Mouse (Mus musculus) forebrain, embryonic 13.5 days (tissue): ENCODE measurements at regions not wholly inside any gene's neighbourhood (a gene's known extent, or its start where the extent isn't known, plus 50 kb on each side); places are given as distances from the start of the nearest gene placed in this dataset.

Experiments
- ATAC-seq: fragments of 200-750 bp; cut with Nextera tagmentation; 2 replicates; pipeline ENCODE4 v1.8.0; 2017
- H3K27ac ChIP-seq: fragments of 300-500 bp; sonication (generic); 2 replicates; pipeline ENCODE4 v1.5.1; 2015; ENCODE audit warnings: inconsistent platforms, mild to moderate bottlenecking, moderate library complexity
- H3K27me3 ChIP-seq: fragments of 300-500 bp; sonication (generic); 2 replicates; pipeline ENCODE4 v1.6.1; 2015; ENCODE audit warnings: mild to moderate bottlenecking, inconsistent platforms
- H3K36me3 ChIP-seq: fragments of 300-500 bp; sonication (generic); 2 replicates; pipeline ENCODE4 v1.6.1; 2015; ENCODE audit warnings: mild to moderate bottlenecking, inconsistent platforms; ENCODE audit not compliant: poor library complexity, severe bottlenecking
- H3K4me1 ChIP-seq: fragments of 300-500 bp; sonication (generic); 2 replicates; pipeline ENCODE4 v1.6.1; 2015; ENCODE audit warnings: inconsistent platforms
- H3K4me2 ChIP-seq: fragments of 300-500 bp; sonication (generic); 2 replicates; pipeline ENCODE4 v1.6.1; 2015; ENCODE audit warnings: inconsistent platforms, mild to moderate bottlenecking, moderate library complexity
- H3K4me3 ChIP-seq: fragments of 300-500 bp; sonication (generic); 2 replicates; pipeline ENCODE4 v1.5.1; 2015; ENCODE audit warnings: mild to moderate bottlenecking, inconsistent platforms
- H3K9ac ChIP-seq: fragments of 300-500 bp; sonication (generic); 2 replicates; pipeline ENCODE4 v1.6.1; 2015; ENCODE audit warnings: mild to moderate bottlenecking, inconsistent platforms
- H3K9me3 ChIP-seq: fragments of 300-500 bp; sonication (generic); replicated peaks from 2 replicates; pipeline ENCODE4 v1.6.1; 2016; ENCODE audit warnings: inconsistent platforms
- WGBS: fragments of 180-500 bp; shearing (Covaris S2); methylation state at CpG from one replicate; pipeline ENCODE4 v1.1.7; 2015; 5-methylcytosine and 5-hydroxymethylcytosine counted together

GRCm38 (mm10) chr10:84020023-84020620 lies 297.5 kb downstream of the 1500009L16Rik start:
- no peak overlapping the region for H3K4me3 ChIP-seq
- H3K9ac ChIP-seq, result no peak overlapping the region
- no peak overlapping the region for H3K4me2 ChIP-seq
- H3K27me3 ChIP-seq, result no peaks in the 10 kb centered on the region
- WGBS, result 47% methylated on average over 10 of the region's 10 CpGs
- H3K4me1 ChIP-seq, result 0 out of 2 replicates have a peak, but pooled peaks cover 4% of the 10 kb centered on the region
- H3K9me3 ChIP-seq, result no peaks in the 10 kb centered on the region
- ATAC-seq, result no peak
- no peaks in the 10 kb centered on the region for H3K36me3 ChIP-seq
- no peak overlapping the region for H3K27ac ChIP-seq

GRCm38 (mm10) chr10:84021167-84022120 lies 298.8 kb downstream of the 1500009L16Rik start:
- H3K9ac ChIP-seq, result no peak overlapping the region
- no peak overlapping the region for H3K27ac ChIP-seq
- H3K9me3 ChIP-seq, result no peaks in the 10 kb centered on the region
- ATAC-seq, result no peak
- H3K4me1 ChIP-seq, result 0 out of 2 replicates have a peak, but pooled peaks cover 5% of the 10 kb centered on the region
- no peak overlapping the region for H3K4me3 ChIP-seq
- no peaks in the 10 kb centered on the region for H3K36me3 ChIP-seq
- WGBS, result 77% methylated on average over 12 of the region's 12 CpGs
- H3K4me2 ChIP-seq, result no peak overlapping the region
- H3K27me3 ChIP-seq, result no peaks in the 10 kb centered on the region

GRCm38 (mm10) chr10:84024294-84024693 lies 301.6 kb downstream of the 1500009L16Rik start:
- H3K4me2 ChIP-seq, result no peak overlapping the region
- H3K9me3 ChIP-seq, result peaks cover 7% of the 10 kb centered on the region; the same call in 1 of the 2 replicates
- H3K4me3 ChIP-seq, result no peak overlapping the region
- no peaks in the 10 kb centered on the region for H3K27me3 ChIP-seq
- WGBS, result 79% methylated on average over 4 of the region's 4 CpGs
- 0 out of 2 replicates have a peak, but pooled peaks cover 5% of the 10 kb centered on the region for H3K4me1 ChIP-seq
- H3K9ac ChIP-seq, result no peak overlapping the region
- no peaks in the 10 kb centered on the region for H3K36me3 ChIP-seq
- H3K27ac ChIP-seq, result no peak overlapping the region
- no peak for ATAC-seq

- WGBS, result 46% methylated on average over 8 of the region's 8 CpGs
- Histone ChIP-seq H3K27ac (no peak overlapping the region), H3K36me3 (no peaks in the 10 kb centered on the region), H3K4me2 (no peak overlapping the region), H3K9ac (no peak overlapping the region), H3K27me3 (no peaks in the 10 kb centered on the region), H3K9me3 (peaks cover 10% of the 10 kb centered on the region; the same call in 1 of the 2 replicates), H3K4me1 (0 out of 2 replicates have a peak, but pooled peaks cover 5% of the 10 kb centered on the region), H3K4me3 (no peak overlapping the region)
- ATAC-seq, result no peak
These were observed 302.2 kb downstream of the 1500009L16Rik start for GRCm38 (mm10) chr10:84024901-84025300.

GRCm38 (mm10) chr10:84026798-84027197 lies 304.1 kb downstream of the 1500009L16Rik start:
- Histone ChIP-seq H3K27ac (no peak overlapping the region), H3K4me2 (no peak overlapping the region), H3K36me3 (no peaks in the 10 kb centered on the region), H3K9me3 (peaks cover 10% of the 10 kb centered on the region; the same call in 1 of the 2 replicates), H3K9ac (no peak overlapping the region), H3K4me1 (0 out of 2 replicates have a peak, but pooled peaks cover 5% of the 10 kb centered on the region), H3K27me3 (no peaks in the 10 kb centered on the region), H3K4me3 (no peak overlapping the region)
- WGBS, result 64% methylated on average over 4 of the region's 4 CpGs
- ATAC-seq, result no peak

GRCm38 (mm10) chr10:84036131-84036877 lies 313.6 kb downstream of the 1500009L16Rik start:
- no peak overlapping the region for H3K27ac ChIP-seq
- H3K4me1 ChIP-seq, result no peaks in the 10 kb centered on the region
- no peak for ATAC-seq
- no peak overlapping the region for H3K4me3 ChIP-seq
- no peaks in the 10 kb centered on the region for H3K36me3 ChIP-seq
- H3K4me2 ChIP-seq, result no peak overlapping the region
- no peaks in the 10 kb centered on the region for H3K27me3 ChIP-seq
- no peaks in the 10 kb centered on the region for H3K9me3 ChIP-seq
- H3K9ac ChIP-seq, result no peak overlapping the region
- WGBS, result 64% methylated on average over 11 of the region's 11 CpGs

GRCm38 (mm10) chr10:84048706-84049105 lies 326.0 kb downstream of the 1500009L16Rik start:
- no peak for ATAC-seq
- 90% methylated on average over 5 of the region's 5 CpGs for WGBS
- no peak overlapping the region for H3K9ac ChIP-seq

GRCm38 (mm10) chr10:84052696-84053095 lies 330.0 kb downstream of the 1500009L16Rik start:
- no peaks in the 10 kb centered on the region for H3K9me3 ChIP-seq
- H3K4me3 ChIP-seq, result no peak overlapping the region
- H3K27me3 ChIP-seq, result no peaks in the 10 kb centered on the region
- 88% methylated on average over 8 of the region's 8 CpGs for WGBS
- H3K36me3 ChIP-seq, result no peaks in the 10 kb centered on the region
- no peak overlapping the region for H3K4me2 ChIP-seq
- no peak overlapping the region for H3K27ac ChIP-seq
- H3K4me1 ChIP-seq, result no peaks in the 10 kb centered on the region
- no peak for ATAC-seq
- no peak overlapping the region for H3K9ac ChIP-seq

More at GRCm38 (mm10) chr10:84048706-84049105, 326.0 kb downstream of the 1500009L16Rik start:
- no peaks in the 10 kb centered on the region for H3K27me3 ChIP-seq
- H3K27ac ChIP-seq, result no peak overlapping the region
- H3K9me3 ChIP-seq, result no peaks in the 10 kb centered on the region
- H3K4me3 ChIP-seq, result no peak overlapping the region
- no peak overlapping the region for H3K4me2 ChIP-seq
- no peaks in the 10 kb centered on the region for H3K4me1 ChIP-seq
- no peaks in the 10 kb centered on the region for H3K36me3 ChIP-seq

GRCm38 (mm10) chr10:84054551-84055336 lies 332.1 kb downstream of the 1500009L16Rik start:
- no peak overlapping the region for H3K27ac ChIP-seq
- no peaks in the 10 kb centered on the region for H3K36me3 ChIP-seq
- WGBS, result 66% methylated on average over 6 of the region's 6 CpGs
- peaks cover 7% of the 10 kb centered on the region for H3K4me1 ChIP-seq
- no peak for ATAC-seq
- no peaks in the 10 kb centered on the region for H3K27me3 ChIP-seq
- no peak overlapping the region for H3K4me3 ChIP-seq
- H3K9me3 ChIP-seq, result no peaks in the 10 kb centered on the region
- H3K9ac ChIP-seq, result no peak overlapping the region
- H3K4me2 ChIP-seq, result no peak overlapping the region

GRCm38 (mm10) chr10:84055402-84056167 lies 332.9 kb downstream of the 1500009L16Rik start:
- 81% methylated on average over 10 of the region's 10 CpGs for WGBS
- no peak overlapping the region for H3K9ac ChIP-seq

More at GRCm38 (mm10) chr10:84055402-84056167, 332.9 kb downstream of the 1500009L16Rik start:
- H3K4me2 ChIP-seq, result no peak overlapping the region
- no peak for ATAC-seq
- H3K36me3 ChIP-seq, result no peaks in the 10 kb centered on the region
- no peaks in the 10 kb centered on the region for H3K27me3 ChIP-seq
- no peak overlapping the region for H3K4me3 ChIP-seq
- no peaks in the 10 kb centered on the region for H3K9me3 ChIP-seq
- H3K27ac ChIP-seq, result no peak overlapping the region
- H3K4me1 ChIP-seq, result peaks cover 15% of the 10 kb centered on the region
